Mouse (Mus musculus) splenic B cell, adult 2 months (primary cell): ENCODE measurements at regions not wholly inside any gene's neighbourhood (a gene's known extent, or its start where the extent isn't known, plus 50 kb on each side); places are given as distances from the start of the nearest gene placed in this dataset.
A peak's percentile ranks its signal among the peaks of the same experiment; 100 is the strongest.
"Not testable (repeated sequence)": the region's sequence is repeated elsewhere in the genome, so short reads cannot be mapped to it uniquely, and the experiment has no call there.

Experiments
- DNase-seq: peaks from one replicate; pipeline ENCODE4 v3.0.0-alpha.2; 2011; ENCODE audit warnings: low read depth, low spot score
- H3K27me3 ChIP-seq: 2 replicates; pipeline ENCODE4 v1.6.1; 2012; ENCODE audit warnings: mild to moderate bottlenecking, low read length, moderate library complexity, mixed read lengths; ENCODE audit not compliant: control insufficient read depth, poor library complexity, insufficient read depth, severe bottlenecking
- H3K36me3 ChIP-seq: 2 replicates; pipeline ENCODE4 v1.6.1; 2012; ENCODE audit warnings: mild to moderate bottlenecking, low read length, moderate library complexity, mixed read lengths; ENCODE audit not compliant: control insufficient read depth, poor library complexity, insufficient read depth, severe bottlenecking

DNA sequence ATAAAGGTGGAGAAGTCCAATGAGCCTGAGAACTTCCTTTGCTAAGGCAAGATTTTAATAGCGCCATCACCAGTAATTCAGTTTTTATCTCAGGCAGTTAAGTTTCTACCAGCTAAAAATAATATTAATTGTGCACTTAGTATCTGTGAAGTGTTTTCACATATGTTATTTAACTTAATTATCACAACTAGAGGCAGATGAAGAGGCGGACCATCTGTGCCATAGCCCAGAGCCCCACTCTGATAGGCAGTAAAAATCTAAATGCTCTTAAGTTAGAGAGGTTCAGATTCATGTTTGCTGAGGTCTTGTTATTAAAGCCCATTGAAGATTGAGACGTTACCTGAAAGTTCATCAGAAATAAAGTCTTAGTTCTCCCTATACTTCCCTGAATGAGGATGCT lies 395.7 kb upstream of the Nrsn1 start:
- Histone ChIP-seq H3K36me3 (no peaks in the 10 kb centered on the region), H3K27me3 (no peaks in the 10 kb centered on the region)
- DNase-seq, result no peak

DNA sequence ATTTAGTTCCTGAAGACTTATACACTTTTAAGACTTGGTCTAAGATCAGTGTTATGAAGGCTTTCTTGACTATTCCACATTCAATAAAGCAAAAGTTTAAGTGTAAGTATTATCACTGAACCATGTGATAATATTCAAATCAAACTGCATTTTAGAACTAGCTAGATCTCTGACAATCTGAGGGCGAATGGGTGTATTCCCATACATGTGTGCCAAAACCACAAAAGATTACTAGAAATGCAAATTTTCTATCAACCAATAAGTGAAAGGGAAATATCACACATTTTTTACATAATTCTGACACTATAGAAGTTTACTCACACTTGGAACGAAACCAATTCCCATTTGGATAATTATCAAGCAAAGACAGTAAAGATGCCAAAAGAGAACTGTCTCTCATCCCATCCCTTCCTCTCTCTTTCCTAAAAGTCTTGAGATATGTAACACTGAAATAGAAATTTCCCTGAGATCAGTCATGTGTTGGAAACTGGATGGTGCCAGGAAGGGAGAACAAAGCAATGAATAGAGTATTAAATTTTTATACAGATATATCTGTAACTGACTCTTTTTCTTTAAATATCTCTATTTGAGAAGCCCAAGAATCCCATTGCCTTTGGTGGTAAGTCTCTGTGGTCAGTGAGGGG lies 394.8 kb upstream of the Nrsn1 start:
- no peak for DNase-seq
- no peaks in the 10 kb centered on the region for H3K36me3 ChIP-seq
- H3K27me3 ChIP-seq, result no peaks in the 10 kb centered on the region

DNA sequence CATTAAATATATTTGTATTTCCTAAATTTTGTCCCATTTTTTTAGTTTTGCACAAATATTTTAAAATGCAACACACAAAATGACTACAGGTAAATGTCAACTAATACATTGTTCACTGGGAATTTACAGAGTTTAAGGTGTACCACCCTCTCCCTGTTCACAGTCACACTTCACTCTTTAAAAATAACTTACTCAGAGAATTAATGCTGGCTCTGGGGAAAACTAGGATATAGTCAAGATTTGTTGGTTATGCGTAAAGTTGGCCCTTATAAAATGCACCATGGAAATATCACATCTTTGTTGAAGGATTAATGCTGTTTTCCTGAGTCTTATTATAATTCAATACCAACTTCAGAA lies 378.1 kb upstream of the Nrsn1 start:
- H3K36me3 ChIP-seq, result no peaks in the 10 kb centered on the region
- no peaks in the 10 kb centered on the region for H3K27me3 ChIP-seq
- DNase-seq, result no peak

DNA sequence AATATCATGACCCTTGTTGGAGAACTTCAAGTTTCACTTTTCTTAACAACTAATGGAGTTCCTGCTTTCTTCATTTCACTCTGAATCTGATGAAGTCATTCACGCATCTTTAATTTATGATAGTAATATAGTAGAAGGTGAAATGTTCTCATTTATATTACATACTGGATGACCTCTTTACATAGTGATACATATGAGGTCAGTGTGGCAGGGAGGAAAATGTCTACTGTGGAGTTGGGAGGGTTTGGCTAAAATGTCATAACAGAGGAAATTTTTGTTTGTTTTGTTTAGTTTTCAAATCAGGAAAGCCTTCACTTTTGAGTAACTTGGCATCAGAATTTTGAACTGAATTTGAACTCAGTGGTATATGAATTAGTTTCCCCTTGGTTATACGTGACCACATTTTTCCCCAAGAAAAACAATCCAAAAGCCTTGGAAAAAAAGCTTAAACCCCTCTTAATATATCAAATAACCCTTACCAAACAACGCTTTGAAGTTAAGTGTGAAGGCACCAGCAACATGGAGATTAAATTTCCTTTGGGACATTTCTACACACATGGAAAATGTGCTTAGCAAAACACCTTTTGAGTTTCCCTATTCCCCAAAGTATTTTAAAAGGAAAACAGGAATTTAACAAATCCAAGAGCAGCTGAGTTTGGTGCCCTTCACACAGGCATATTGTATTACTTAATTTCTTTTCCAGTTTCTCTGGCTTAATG lies 377.6 kb upstream of the Nrsn1 start:
- DNase-seq, result no peak
- Histone ChIP-seq H3K36me3 (no peaks in the 10 kb centered on the region), H3K27me3 (no peaks in the 10 kb centered on the region)

DNA sequence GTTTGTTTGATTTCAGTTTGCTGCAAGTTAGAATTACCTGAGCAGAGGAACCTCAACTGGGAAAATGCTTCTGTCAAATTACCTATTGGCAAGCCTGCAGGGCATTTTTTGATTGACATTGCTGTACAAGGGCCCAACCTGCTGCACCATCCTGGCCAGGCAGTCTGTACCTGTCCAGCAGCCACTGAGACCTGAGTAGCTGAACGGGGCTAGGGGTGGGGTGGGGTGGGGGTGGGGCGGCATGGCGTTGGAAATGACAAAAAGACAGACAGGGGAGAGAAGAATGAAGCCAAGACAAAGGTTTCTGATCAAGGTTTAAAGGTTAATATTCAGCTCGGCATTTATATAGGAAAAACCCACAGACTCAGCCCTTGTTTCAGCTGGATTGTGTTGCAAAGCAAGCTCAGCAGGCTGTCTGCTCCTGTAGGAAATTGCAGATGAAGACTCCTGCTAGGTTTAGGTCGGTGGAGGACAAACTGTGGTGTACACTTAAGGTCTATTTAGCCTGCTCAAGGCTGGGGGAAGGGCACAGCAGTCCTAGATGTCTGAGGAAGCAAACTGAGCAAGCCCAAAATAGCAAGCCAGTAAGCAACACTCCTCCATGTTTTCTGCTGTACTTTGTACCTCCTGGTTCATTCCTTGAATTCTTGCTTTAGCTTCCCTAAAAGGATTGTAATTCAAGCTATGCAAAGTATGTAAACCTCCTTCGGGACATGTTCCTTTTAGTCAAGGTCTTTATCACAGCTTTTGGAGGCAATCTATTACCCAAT lies 369.4 kb upstream of the Nrsn1 start:
- Histone ChIP-seq H3K27me3 (no peaks in the 10 kb centered on the region), H3K36me3 (no peaks in the 10 kb centered on the region)
- no peak for DNase-seq

DNA sequence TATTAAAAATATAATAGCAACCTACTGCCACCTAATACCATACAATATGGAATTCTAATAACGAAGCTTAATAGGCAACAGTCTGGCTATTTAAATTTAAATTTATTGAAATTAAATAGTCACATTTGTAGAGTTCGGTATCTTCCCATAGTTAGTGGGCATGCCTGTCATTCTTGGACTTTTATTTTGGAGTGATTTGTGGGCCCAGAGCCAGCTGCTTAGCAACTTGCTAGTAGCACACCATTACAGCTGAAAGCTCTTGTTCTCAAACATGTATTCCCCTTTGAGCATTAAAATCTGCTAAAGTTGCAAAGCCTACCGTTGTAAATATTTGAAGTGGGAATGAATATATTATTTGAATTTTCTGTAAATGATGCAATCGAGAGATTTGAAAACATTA lies 359.2 kb upstream of the Nrsn1 start:
- no peaks in the 10 kb centered on the region for H3K36me3 ChIP-seq
- DNase-seq, result no peak
- no peaks in the 10 kb centered on the region for H3K27me3 ChIP-seq

DNA sequence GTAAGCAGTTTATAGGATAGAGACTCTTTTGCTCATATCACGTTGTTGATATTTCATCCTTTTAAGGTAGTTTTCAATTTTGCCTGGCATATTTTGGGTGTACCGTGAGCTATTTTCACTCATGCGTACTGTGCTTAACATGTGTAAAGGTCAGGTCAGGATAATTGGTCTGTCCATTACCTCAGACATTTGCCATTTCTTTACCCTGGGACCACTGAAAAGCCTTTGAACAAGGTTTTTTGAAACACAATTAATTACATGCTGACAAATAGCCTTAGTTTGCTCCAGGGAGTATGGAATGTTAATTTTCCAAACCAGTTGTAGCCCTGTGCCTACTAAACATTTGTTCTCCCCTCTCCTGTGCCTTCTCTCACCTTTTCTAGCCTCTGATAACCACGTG lies 347.3 kb upstream of the Nrsn1 start:
- DNase-seq, result no peak
- no peaks in the 10 kb centered on the region for H3K27me3 ChIP-seq
- no peaks in the 10 kb centered on the region for H3K36me3 ChIP-seq

DNA sequence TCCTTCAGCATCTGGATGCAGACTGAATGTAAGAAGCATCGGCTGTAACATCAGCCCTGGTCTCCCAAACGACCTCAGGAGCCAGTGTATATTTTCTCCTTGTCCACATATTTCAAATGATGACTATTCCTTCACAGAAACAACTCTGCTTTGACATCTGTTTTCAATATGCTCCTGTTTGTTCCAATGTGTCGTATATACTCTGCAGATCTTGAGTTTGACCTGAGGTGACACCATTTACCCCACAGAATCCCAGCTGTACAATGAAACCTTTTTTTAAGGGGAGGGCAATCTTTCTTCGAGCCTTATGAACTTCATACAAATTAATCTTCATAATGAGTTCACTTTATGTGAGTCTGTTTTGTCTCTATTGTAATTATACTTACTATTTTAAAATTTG lies 341.7 kb upstream of the Nrsn1 start:
- Histone ChIP-seq H3K27me3 (no peaks in the 10 kb centered on the region), H3K36me3 (no peaks in the 10 kb centered on the region)
- DNase-seq, result no peak

DNA sequence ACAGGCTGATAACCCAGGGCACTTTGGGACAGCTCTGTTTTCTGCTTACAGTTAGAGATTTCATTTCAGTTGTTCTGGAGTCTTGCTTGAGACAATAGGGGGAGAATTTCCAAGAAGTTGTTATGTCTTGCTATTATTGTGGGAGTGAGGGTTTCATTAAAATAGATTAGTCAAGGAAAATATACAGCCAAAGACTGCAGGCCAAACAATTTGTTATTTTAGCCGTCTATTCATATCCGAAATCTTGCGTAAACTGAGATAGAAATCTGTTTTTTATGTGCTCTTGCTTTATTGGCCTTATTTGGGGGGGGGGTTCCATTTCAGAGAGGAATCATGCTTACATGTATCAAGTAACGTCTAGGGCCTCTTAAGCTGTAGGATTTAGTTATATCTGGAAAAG lies 339.3 kb upstream of the Nrsn1 start:
- DNase-seq, result no peak
- Histone ChIP-seq H3K36me3 (no peaks in the 10 kb centered on the region), H3K27me3 (no peaks in the 10 kb centered on the region)

DNA sequence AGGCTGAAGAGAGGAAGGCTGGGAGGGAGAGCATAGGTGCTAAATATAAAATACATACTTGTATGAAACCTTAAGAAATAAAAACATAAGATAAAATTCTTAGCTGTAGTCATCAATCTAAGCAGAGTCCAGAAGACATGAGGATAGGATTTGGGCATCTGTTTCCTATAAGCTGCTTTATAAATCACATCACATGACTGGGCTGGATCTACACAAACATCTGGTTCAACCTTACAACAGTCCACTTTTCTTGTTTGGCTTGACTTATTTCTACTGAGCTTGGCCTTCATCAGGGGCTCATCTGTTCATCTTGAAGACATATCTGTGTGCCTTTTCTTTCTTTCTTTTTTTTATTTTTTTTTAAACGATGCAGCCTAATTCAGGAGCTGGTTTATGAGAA lies 338.9 kb upstream of the Nrsn1 start:
- no peaks in the 10 kb centered on the region for H3K27me3 ChIP-seq
- no peak for DNase-seq
- H3K36me3 ChIP-seq, result no peaks in the 10 kb centered on the region

DNA sequence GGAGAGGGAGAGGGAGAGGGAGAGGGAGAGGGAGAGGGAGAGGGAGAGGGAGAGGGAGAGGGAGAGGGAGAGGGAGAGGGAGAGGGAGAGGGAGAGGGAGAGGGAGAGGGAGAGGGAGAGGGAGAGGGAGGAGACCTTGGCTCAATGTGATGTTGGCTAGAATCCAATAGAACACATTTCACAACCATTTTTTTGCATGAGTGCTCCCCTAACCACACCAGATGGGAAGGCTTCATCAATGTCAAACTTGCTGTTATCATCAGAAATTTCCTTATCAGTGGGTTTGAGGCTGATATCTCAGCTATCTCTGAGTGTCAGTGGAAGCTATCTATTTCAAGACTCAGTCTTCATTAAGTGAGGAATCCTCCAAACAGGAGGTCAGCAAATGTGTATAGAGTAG lies 331.0 kb upstream of the Nrsn1 start:
- H3K36me3 ChIP-seq, H3K27me3 ChIP-seq, DNase-seq: not testable (repeated sequence)

DNA sequence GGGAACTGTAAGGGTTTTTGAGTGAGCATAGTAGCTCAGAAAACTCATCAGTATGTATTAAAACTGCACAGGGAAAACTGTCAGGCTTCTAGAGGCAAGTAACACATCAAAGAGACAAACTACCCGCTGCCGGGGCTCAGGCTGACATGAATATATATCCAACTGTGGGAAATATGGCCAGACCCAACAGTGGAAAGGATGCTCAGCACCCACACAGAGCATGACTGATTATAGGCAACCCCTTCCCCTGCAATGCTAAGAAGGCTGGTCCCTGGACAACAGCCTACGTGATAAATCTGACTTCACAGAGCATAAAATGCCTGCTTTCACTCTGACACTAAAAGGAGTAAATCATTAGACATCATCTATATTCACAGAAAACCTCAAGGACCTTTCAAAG lies 324.3 kb upstream of the Nrsn1 start:
- Histone ChIP-seq H3K27me3 (no peaks in the 10 kb centered on the region), H3K36me3 (no peaks in the 10 kb centered on the region)
- DNase-seq, result no peak

DNA sequence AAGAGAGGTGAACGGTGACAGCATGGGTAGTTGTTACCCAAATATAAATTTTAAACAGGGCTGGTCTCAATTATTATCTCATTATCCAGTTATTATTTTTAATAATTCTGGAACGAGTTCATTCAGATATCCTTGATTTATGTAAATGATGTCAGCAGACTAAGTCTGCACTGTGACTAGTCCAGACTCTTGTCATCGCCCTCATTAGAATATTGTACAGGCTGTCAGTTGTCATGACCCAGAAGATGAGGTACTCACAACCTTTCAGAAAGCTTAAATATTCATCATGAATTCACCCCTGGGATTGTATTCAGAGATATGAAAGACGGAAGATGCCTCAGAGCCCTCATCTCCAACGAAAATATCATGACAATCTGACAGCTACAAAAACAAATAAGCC lies 300.3 kb upstream of the Nrsn1 start:
- no peaks in the 10 kb centered on the region for H3K27me3 ChIP-seq
- DNase-seq, result no peak
- no peaks in the 10 kb centered on the region for H3K36me3 ChIP-seq

DNA sequence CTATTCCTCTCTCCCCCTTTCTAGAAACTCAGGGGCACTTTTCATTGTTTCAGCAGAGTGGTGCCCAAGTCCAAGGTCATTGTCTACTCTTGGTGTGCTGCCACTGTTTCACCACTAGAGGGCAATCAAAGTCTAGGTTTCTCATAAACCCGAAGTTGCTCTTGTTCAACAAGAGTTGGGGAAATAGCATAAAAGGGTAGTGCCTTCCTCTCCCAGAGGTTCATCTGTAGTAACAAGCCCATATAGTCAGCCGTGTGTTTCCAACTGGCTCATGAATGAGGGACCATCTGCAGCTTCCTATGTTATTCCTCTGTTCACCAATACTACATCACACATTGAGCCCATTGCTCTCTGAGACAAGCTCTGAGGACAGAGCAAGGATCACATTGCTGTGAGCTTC lies 292.4 kb upstream of the Nrsn1 start:
- H3K27me3 ChIP-seq, result no peaks in the 10 kb centered on the region
- peak; percentile 17 for DNase-seq
- no peaks in the 10 kb centered on the region for H3K36me3 ChIP-seq

DNA sequence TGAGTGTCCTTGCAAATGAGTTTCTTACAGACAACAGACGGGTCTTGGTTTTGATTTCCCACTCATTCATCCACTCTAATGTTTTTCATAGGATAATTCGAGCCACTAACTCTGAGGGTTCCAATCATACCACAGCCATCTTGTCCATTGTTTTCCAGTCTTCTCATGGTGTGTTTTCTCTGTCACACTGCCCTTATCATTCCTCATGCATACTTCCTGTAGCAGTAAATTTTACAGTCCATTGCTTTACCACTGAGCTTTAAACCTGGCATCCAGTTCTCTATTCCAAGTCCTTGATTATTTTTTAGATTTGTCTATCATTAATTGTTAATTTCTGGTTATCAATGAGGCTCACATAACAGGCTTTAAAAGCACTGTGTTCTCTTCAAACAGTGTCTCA lies 290.0 kb upstream of the Nrsn1 start:
- Histone ChIP-seq H3K36me3 (no peaks in the 10 kb centered on the region), H3K27me3 (no peaks in the 10 kb centered on the region)
- DNase-seq, result no peak
